Mouse (Mus musculus): Measurements from ENCODE around the gene Scnn1a.

Gene Scnn1a

GRCm38 (mm10) chr6:125344866-125345265, 24.4 kb downstream of the Scnn1a start:
- DNase-seq: no peak

- DNase-seq: no peak
Measured at GRCm38 (mm10) chr6:125345625-125346024, 25.2 kb downstream of the Scnn1a start.

GRCm38 (mm10) chr6:125346029-125346428, 25.6 kb downstream of the Scnn1a start:
- no peak for DNase-seq

- no peak for DNase-seq
Measured at GRCm38 (mm10) chr6:125348721-125349574, 28.5 kb downstream of the Scnn1a start, which contains the start of gene Tnfrsf1a. Tnfrsf1a (plus strand) TSS chr6:125349362.

GRCm38 (mm10) chr6:125349575-125350230, 29.2 kb downstream of the Scnn1a start:
- DNase-seq: peak; percentile 54

- no peak for DNase-seq
Measured at GRCm38 (mm10) chr6:125350231-125350994, 30.0 kb downstream of the Scnn1a start.

- no peak for DNase-seq
Measured at GRCm38 (mm10) chr6:125350995-125351324, 30.5 kb downstream of the Scnn1a start.

GRCm38 (mm10) chr6:125351368-125352045, 31.0 kb downstream of the Scnn1a start:
- DNase-seq: no peak

- no peak for DNase-seq
Measured at GRCm38 (mm10) chr6:125352046-125352384, 31.6 kb downstream of the Scnn1a start.

- no peak for DNase-seq
Measured at GRCm38 (mm10) chr6:125352811-125353210, 32.4 kb downstream of the Scnn1a start.

- no peak for DNase-seq
Measured at GRCm38 (mm10) chr6:125353221-125353620, 32.8 kb downstream of the Scnn1a start.

GRCm38 (mm10) chr6:125353655-125354054, 33.2 kb downstream of the Scnn1a start:
- DNase-seq: no peak

- DNase-seq: peak; percentile 28
Measured at GRCm38 (mm10) chr6:125354352-125355151, 34.1 kb downstream of the Scnn1a start.

- DNase-seq: no peak
Measured at GRCm38 (mm10) chr6:125355197-125355741, 34.8 kb downstream of the Scnn1a start.

GRCm38 (mm10) chr6:125356264-125356663, 35.8 kb downstream of the Scnn1a start:
- no peak for DNase-seq

GRCm38 (mm10) chr6:125357334-125357733, 36.9 kb downstream of the Scnn1a start:
- DNase-seq: no peak

GRCm38 (mm10) chr6:125359999-125360398, 39.5 kb downstream of the Scnn1a start:
- DNase-seq: no peak

- DNase-seq: no peak
Measured at GRCm38 (mm10) chr6:125360846-125361245, 40.4 kb downstream of the Scnn1a start.

GRCm38 (mm10) chr6:125361467-125362291, 41.2 kb downstream of the Scnn1a start:
- DNase-seq: no peak

- DNase-seq: no peak
Measured at GRCm38 (mm10) chr6:125363021-125363420, 42.6 kb downstream of the Scnn1a start.
